In the genomic region with DNA sequence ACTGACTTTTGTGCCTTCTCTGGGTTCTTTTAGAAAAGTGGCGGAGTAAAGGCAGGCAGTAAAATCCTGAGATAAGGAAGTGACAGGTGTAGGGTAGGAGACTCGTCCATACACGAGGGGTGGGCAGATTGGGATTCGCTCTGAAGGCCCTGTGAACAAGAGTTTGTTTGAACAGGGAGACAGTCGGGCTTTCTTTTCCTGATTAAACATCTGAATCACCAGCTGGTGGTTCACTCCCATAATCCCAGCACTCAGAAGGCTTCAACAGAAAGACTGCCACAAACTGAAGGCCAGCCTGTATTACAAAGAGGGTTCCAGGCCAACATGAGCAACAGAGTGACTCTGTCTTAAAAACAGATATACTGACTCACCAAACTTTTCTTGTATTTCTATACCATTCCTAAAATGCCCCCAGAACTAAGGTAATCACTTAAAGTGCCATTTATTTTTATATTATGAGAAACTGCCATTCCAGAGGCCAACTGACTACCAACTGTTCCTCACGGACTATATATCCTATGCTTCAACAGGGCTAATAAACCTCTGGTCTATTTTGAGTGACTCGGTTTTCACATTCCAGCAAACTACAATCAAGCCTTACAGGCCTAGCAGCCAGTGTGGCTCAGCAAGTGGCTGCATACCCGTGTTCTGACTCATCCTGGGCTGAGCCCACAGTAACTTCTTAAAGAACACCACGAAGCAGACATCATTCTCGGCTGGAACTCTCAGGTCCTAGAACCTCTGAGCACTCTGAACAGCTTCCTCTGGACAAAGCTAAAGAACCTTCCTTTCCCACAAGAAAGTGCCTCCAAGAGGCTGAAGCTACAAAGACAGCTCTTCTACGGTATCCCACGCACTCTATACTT, we compare ENCODE assay signal across 11 mouse cellular contexts. TPM values are rescaled to one million over a fixed set of nuclear protein-coding genes. Genes with fewer than 3 reads are reported as not detected.
DNase-seq lines count a peak whose midpoint lies in the region; ATAC-seq lines count a peak whose summit lies in the region.
"Had no signal": no experiment of that assay in that cellular context is flagged by ENCODE, and none has a peak within 500 bp of the region (broad histone marks: within the 10 kb centered on the region; RNA-seq: fewer than 3 reads in every experiment).

No protein-coding gene starts in this region.

- H3K9me3 ChIP-seq in lung, embryonic 15.5 days: no peaks in the 10 kb centered on the region
- H3K9me3 ChIP-seq: liver, embryonic 13.5 days had no signal

- WGBS in lung, embryonic 15.5 days: 56% methylated on average over 12 of the region's 12 CpGs

- ATAC-seq in lung, embryonic 15.5 days (ENCODE audit: borderline replicate concordance, extremely low read depth, low FRiP score, low TSS enrichment): no peak
- ATAC-seq in activated CD4-positive, CD25-positive, alpha-beta regulatory T cell, adult 4 months: no peak

- no peak overlapping the region for H3K9ac ChIP-seq in lung, embryonic 15.5 days
- H3K9ac ChIP-seq: liver, embryonic 13.5 days had no signal

- H3K4me1 ChIP-seq in lung, embryonic 15.5 days: 0 out of 2 replicates have a peak, but pooled peaks cover 8% of the 10 kb centered on the region

- no peaks in the 10 kb centered on the region for H3K27me3 ChIP-seq in lung, embryonic 15.5 days
- H3K27me3 ChIP-seq: liver, embryonic 13.5 days had no signal

- H3K36me3 ChIP-seq in lung, embryonic 15.5 days: peaks cover 3% of the 10 kb centered on the region; the same call in 1 of the 2 replicates
- H3K36me3 ChIP-seq: liver, embryonic 13.5 days had no signal

- peak overlapping the region; percentile 31; the same call in 1 of the 2 replicates for H3K27ac ChIP-seq in lung, embryonic 15.5 days
- H3K27ac ChIP-seq: liver, embryonic 13.5 days had no signal

- DNase-seq in embryo, embryonic 10 days (ENCODE audit: low spot score): peak; percentile 11
- no peak for DNase-seq in embryo, embryonic 9.5 days (ENCODE audit: extremely low spot score)
- peak; percentile 93 for DNase-seq in NIH3T3 (ENCODE audit: low read depth)
- DNase-seq in heart, adult 8-10 months (ENCODE audit: low spot score): peak; percentile 55
- DNase-seq in thymus, postnatal 4 days: no peak
- no peak for DNase-seq in frontal cortex, postnatal 36 days (ENCODE audit: low spot score in 2 of 2)
- DNase-seq: liver, embryonic 13.5 days; thymus, postnatal 25 days had no signal

- H3K4me3 ChIP-seq in lung, embryonic 15.5 days: no peak overlapping the region
- H3K4me3 ChIP-seq: liver, embryonic 13.5 days had no signal

- H3K4me2 ChIP-seq in lung, embryonic 15.5 days: no peak overlapping the region
- H3K4me2 ChIP-seq: liver, embryonic 13.5 days had no signal

RNA-seq across cellular contexts. Expression of a gene that starts 18.3 kb away (rescaled TPM):
- 100 to 1,000 TPM in 3 of 4 experiments, 10 to 100 TPM in 1; 94.2 to 123 (median 109) TPM for total RNA-seq in heart, adult 8-10 months (2022)
- polyA plus RNA-seq in lung, embryonic 15.5 days (2015; fragmentation: Nextera tagmentation; extraction: Ambion mirVana): 92.4 and 101 TPM in 2 replicates
- polyA plus RNA-seq in activated CD4-positive, CD25-positive, alpha-beta regulatory T cell, adult 4 months (2017; shearing (Covaris generic)): 10 to 100 TPM; 66.7 to 69.8 TPM

RNA-seq across cellular contexts. Expression of a gene that starts 18.6 kb away (rescaled TPM):
- 10 to 100 TPM; 30.7 to 37.0 (median 34.2) TPM for total RNA-seq in heart, adult 8-10 months (2022)
- polyA plus RNA-seq in lung, embryonic 15.5 days (2015; fragmentation: Nextera tagmentation; extraction: Ambion mirVana): 18.2 and 18.8 TPM in 2 replicates
- polyA plus RNA-seq in activated CD4-positive, CD25-positive, alpha-beta regulatory T cell, adult 4 months (2017; shearing (Covaris generic)): 10 to 100 TPM in 1 of 2 experiments, 1 to 10 TPM in 1; 6.6 to 13.0 TPM

RNA-seq across cellular contexts. Expression of a gene that starts 48.7 kb away (rescaled TPM):
- not detected for total RNA-seq in heart, adult 8-10 months (2022)
- not detected in 2 replicates for polyA plus RNA-seq in lung, embryonic 15.5 days (2015; fragmentation: Nextera tagmentation; extraction: Ambion mirVana)
- polyA plus RNA-seq in activated CD4-positive, CD25-positive, alpha-beta regulatory T cell, adult 4 months (2017; shearing (Covaris generic)): not detected
- polyA plus RNA-seq: cortical plate, adult 2 months; liver, embryonic 13.5 days had no signal

RNA-seq across cellular contexts. Expression of a gene that starts 54.9 kb away (rescaled TPM):
- 10 to 100 TPM; 21.5 to 26.3 (median 22.7) TPM for total RNA-seq in heart, adult 8-10 months (2022)
- 20.4 and 21.6 TPM in 2 replicates for polyA plus RNA-seq in lung, embryonic 15.5 days (2015; fragmentation: Nextera tagmentation; extraction: Ambion mirVana)
- 10 to 100 TPM; 20.5 to 21.4 TPM for polyA plus RNA-seq in activated CD4-positive, CD25-positive, alpha-beta regulatory T cell, adult 4 months (2017; shearing (Covaris generic))

Comparison
In these comparisons a context has a peak if more than half of its experiments do, and no peak if none do; other contexts are left out.
1. DNase-seq: peak in embryo, embryonic 10 days (single experiment), NIH3T3 (single experiment) and heart, adult 8-10 months (single experiment); none in embryo, embryonic 9.5 days (single experiment), thymus, postnatal 4 days (single experiment) and frontal cortex, postnatal 36 days (0 of 2).